ENCODE assay signal across 8 mouse cellular contexts in the genomic region with DNA sequence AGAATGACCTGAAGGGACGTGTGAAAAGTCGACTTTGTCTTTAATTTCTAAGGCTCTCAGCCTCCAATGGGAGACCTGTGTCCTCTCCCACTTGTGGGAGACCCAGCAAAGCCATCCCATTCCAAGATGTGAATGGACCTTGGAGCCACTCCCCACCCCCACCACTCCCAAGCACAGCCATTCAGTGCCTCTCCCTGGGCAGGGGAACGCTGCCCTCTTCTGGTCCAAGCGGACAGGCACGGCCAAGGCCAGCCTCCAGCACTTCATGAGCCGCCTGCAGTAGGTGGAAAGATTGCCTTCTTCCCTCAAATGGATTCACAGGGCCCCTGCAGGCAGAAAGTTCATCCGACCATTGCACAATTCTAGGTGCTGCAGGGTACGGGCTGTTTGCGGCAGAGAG.
DNase-seq lines count a peak whose midpoint lies in the region; ATAC-seq and TF ChIP-seq lines count a peak whose summit lies in the region.
"Had no signal": no experiment of that assay in that cellular context is flagged by ENCODE, and none has a peak within 500 bp of the region (broad histone marks: within the 10 kb centered on the region; RNA-seq: fewer than 3 reads in every experiment).

No protein-coding gene starts in this region.

- no peak overlapping the region for H3K4me2 ChIP-seq in heart, postnatal 0 days (ENCODE audit: low read depth, low read length)

- no peak for TF ChIP-seq EP300 in heart, postnatal 0 days (IDR thresholded peaks at IDR 0.05; ENCODE audit: low read depth)

- peak; percentile 17 for DNase-seq in thymus, postnatal 25 days
- DNase-seq in thymus, adult 2 months, result no peak
- DNase-seq in heart, postnatal 0 days (ENCODE audit: low spot score), result no peak
- DNase-seq in kidney, postnatal 14 days, result peak; percentile 57
- DNase-seq in mesoderm, embryonic 11.5 days (ENCODE audit: low read depth, low spot score), result peak; percentile 79
- peak; percentile 46 for DNase-seq in urinary bladder, postnatal 25 days (ENCODE audit: low spot score)

- H3K4me1 ChIP-seq in thymus, adult 2 months (replicated peaks; ENCODE audit: control insufficient read depth, insufficient read depth, low read length), result no peaks in the 10 kb centered on the region
- H3K4me1 ChIP-seq in heart, postnatal 0 days (ENCODE audit: control insufficient read depth, insufficient read depth), result no peaks in the 10 kb centered on the region
- H3K4me1 ChIP-seq: megakaryocyte, embryonic 14.5 days had no signal

- 13% methylated on average over 9 of the region's 9 CpGs for WGBS in thymus, adult 2 months
- 14% methylated on average over 9 of the region's 9 CpGs for WGBS in heart, postnatal 0 days

- H3K36me3 ChIP-seq in thymus, adult 2 months (ENCODE audit: control insufficient read depth, insufficient read depth, low read length), result no peaks in the 10 kb centered on the region
- no peaks in the 10 kb centered on the region for H3K36me3 ChIP-seq in heart, postnatal 0 days (replicated peaks; ENCODE audit: control insufficient read depth, insufficient read depth, low read length)

- no peaks in the 10 kb centered on the region for H3K9me3 ChIP-seq in heart, postnatal 0 days (replicated peaks; ENCODE audit: control insufficient read depth, low read length)
- H3K9me3 ChIP-seq: megakaryocyte, embryonic 14.5 days had no signal

- H3K4me3 ChIP-seq in thymus, adult 2 months (ENCODE audit: control insufficient read depth, insufficient read depth, low read length), result no peak overlapping the region
- no peak overlapping the region for H3K4me3 ChIP-seq in heart, postnatal 0 days (ENCODE audit: low read depth, low read length)
- H3K4me3 ChIP-seq: megakaryocyte, embryonic 14.5 days had no signal

- no peak for TF ChIP-seq POLR2A in thymus, adult 2 months (IDR thresholded peaks at IDR 0.05; ENCODE audit: control insufficient read depth, extremely low read depth, insufficient read depth, low read length, poor library complexity)

- ATAC-seq in common myeloid progenitor, adult 5-6 weeks (replicated peaks; ENCODE audit: low read depth, poor library complexity, severe bottlenecking), result peak; percentile 40; the same call in 1 of the 2 replicates
- peak; percentile 59; the same call in 1 of the 2 replicates for ATAC-seq in heart, postnatal 0 days (ENCODE audit: insufficient read depth, low read depth)

- H3K27ac ChIP-seq in thymus, adult 2 months (ENCODE audit: control insufficient read depth, insufficient read depth, low read length), result no peak overlapping the region
- no peak overlapping the region for H3K27ac ChIP-seq in heart, postnatal 0 days (ENCODE audit: low read depth)

- peaks cover 5% of the 10 kb centered on the region; the same call in 1 of the 2 replicates for H3K27me3 ChIP-seq in thymus, adult 2 months (ENCODE audit: control insufficient read depth, insufficient read depth, low read length)
- H3K27me3 ChIP-seq in heart, postnatal 0 days (ENCODE audit: control insufficient read depth, insufficient read depth, low read length), result peaks cover 47% of the 10 kb centered on the region

- H3K9ac ChIP-seq in heart, postnatal 0 days (replicated peaks; ENCODE audit: low read depth, low read length), result no peak overlapping the region

- no peak for TF ChIP-seq CTCF in thymus, adult 2 months (IDR thresholded peaks at IDR 0.05; ENCODE audit: borderline replicate concordance, control insufficient read depth, extremely low read depth, insufficient read depth, low read length, poor library complexity)
- peak; percentile 81 for TF ChIP-seq CTCF in heart, postnatal 0 days (IDR thresholded peaks at IDR 0.05; ENCODE audit: low read depth)

Comparison
In these comparisons a context has a peak if more than half of its experiments do, and no peak if none do; other contexts are left out.
1. DNase-seq: peak in thymus, postnatal 25 days (single experiment), kidney, postnatal 14 days (single experiment), mesoderm, embryonic 11.5 days (single experiment) and urinary bladder, postnatal 25 days (single experiment); none in thymus, adult 2 months (single experiment) and heart, postnatal 0 days (single experiment).